8 mouse cellular contexts compared by ENCODE assay signal in the genomic region with DNA sequence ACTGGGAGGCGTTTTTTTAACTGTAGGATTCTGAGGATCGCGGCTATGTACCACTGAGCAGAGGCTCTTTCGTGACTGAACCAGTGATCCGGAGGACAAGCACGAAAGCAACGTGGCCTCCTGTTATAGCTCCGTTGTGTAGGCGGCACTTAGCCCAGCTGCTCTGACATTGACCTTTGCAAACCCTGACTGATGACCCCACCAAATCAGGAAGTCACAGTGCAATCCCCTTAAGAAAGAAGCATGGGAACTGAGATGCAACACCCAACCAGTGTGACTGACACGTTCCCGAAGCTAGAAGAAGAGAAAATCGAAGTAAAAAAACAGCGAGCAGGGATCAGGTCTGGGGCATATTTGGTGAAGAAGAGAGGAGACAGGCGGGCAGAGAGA. TPM values are rescaled to one million over a fixed set of nuclear protein-coding genes. Genes with fewer than 3 reads are reported as not detected.
A peak's percentile ranks its signal among the peaks of the same experiment; 100 is the strongest.
DNase-seq lines count a peak whose midpoint lies in the region; ATAC-seq and TF ChIP-seq lines count a peak whose summit lies in the region.
"Had no signal": no experiment of that assay in that cellular context is flagged by ENCODE, and none has a peak within 500 bp of the region (broad histone marks: within the 10 kb centered on the region; RNA-seq: fewer than 3 reads in every experiment).

No protein-coding gene starts in this region.

- no peaks in the 10 kb centered on the region for H3K79me2 ChIP-seq in C2C12 (ENCODE audit: control insufficient read depth, insufficient read depth)

- H3K4me1 ChIP-seq in hindbrain, embryonic 13.5 days (replicated peaks) = peaks cover 8% of the 10 kb centered on the region
- H3K4me1 ChIP-seq in lung, embryonic 16.5 days (replicated peaks; ENCODE audit: control insufficient read depth, insufficient read depth, low read length) = no peaks in the 10 kb centered on the region
- H3K4me1 ChIP-seq in stomach, embryonic 14.5 days (ENCODE audit: control insufficient read depth, insufficient read depth, low read length) = 0 out of 2 replicates have a peak, but pooled peaks cover 2% of the 10 kb centered on the region

- no peak for TF ChIP-seq CTCF in C2C12 (IDR thresholded peaks at IDR 0.05; ENCODE audit: control insufficient read depth, insufficient read depth, insufficient read length)

- H3K9me3 ChIP-seq in hindbrain, embryonic 13.5 days = no peaks in the 10 kb centered on the region
- H3K9me3 ChIP-seq in lung, embryonic 16.5 days (ENCODE audit: control insufficient read depth, low read length) = no peaks in the 10 kb centered on the region
- H3K9me3 ChIP-seq in stomach, embryonic 14.5 days (ENCODE audit: control insufficient read depth, low read depth, low read length) = no peaks in the 10 kb centered on the region

- H3K9ac ChIP-seq in hindbrain, embryonic 13.5 days = no peak overlapping the region
- no peak overlapping the region for H3K9ac ChIP-seq in lung, embryonic 16.5 days (ENCODE audit: low read length)
- no peak overlapping the region for H3K9ac ChIP-seq in stomach, embryonic 14.5 days (replicated peaks; ENCODE audit: low read depth, low read length)

- ATAC-seq in hindbrain, embryonic 13.5 days (ENCODE audit: low FRiP score) = no peak
- no peak for ATAC-seq in lung, embryonic 16.5 days (ENCODE audit: low read depth)
- ATAC-seq in stomach, embryonic 14.5 days (ENCODE audit: insufficient number of reproducible peaks, insufficient read depth, low FRiP score, low read depth) = no peak; the same call in 1 of the 2 replicates
- no peak for ATAC-seq in erythroblast, adult 5-6 weeks (replicated peaks; ENCODE audit: low FRiP score, poor library complexity, severe bottlenecking)

- peak overlapping the region; percentile 59 for H3ac ChIP-seq in C2C12 (ENCODE audit: control insufficient read depth, insufficient read length, low read depth)

- H3K79me3 ChIP-seq in C2C12 (ENCODE audit: low read depth) = no peaks in the 10 kb centered on the region

- H3K4me3 ChIP-seq in C2C12 (ENCODE audit: insufficient read depth, poor library complexity, severe bottlenecking) = no peak overlapping the region
- 0 out of 2 replicates have a peak overlapping the region, but pooled peaks have one; percentile 3 for H3K4me3 ChIP-seq in hindbrain, embryonic 13.5 days
- peak overlapping the region; percentile 23; the same call in 1 of the 2 replicates for H3K4me3 ChIP-seq in lung, embryonic 16.5 days (ENCODE audit: low read length)
- H3K4me3 ChIP-seq in stomach, embryonic 14.5 days (ENCODE audit: low read depth, low read length) = no peak overlapping the region

- no peaks in the 10 kb centered on the region for H3K27me3 ChIP-seq in C2C12 (ENCODE audit: control insufficient read depth, insufficient read depth, insufficient read length)
- H3K27me3 ChIP-seq in hindbrain, embryonic 13.5 days = no peaks in the 10 kb centered on the region
- H3K27me3 ChIP-seq in lung, embryonic 16.5 days (ENCODE audit: control insufficient read depth, insufficient read depth, low read depth, low read length) = no peaks in the 10 kb centered on the region
- no peaks in the 10 kb centered on the region for H3K27me3 ChIP-seq in stomach, embryonic 14.5 days (ENCODE audit: control insufficient read depth, insufficient read depth, low read length)

- WGBS in hindbrain, embryonic 13.5 days = 51% methylated on average over 14 of the region's 14 CpGs
- WGBS in lung, embryonic 16.5 days = 50% methylated on average over 14 of the region's 14 CpGs
- 51% methylated on average over 14 of the region's 14 CpGs for WGBS in stomach, embryonic 14.5 days

- DNase-seq in adrenal gland, postnatal 14 days = peak; percentile 24
- DNase-seq in gastrocnemius, postnatal 10 days = no peak

- peak overlapping the region; percentile 43 for H3K4me2 ChIP-seq in hindbrain, embryonic 13.5 days
- peak overlapping the region; percentile 44 for H3K4me2 ChIP-seq in lung, embryonic 16.5 days (ENCODE audit: low read depth, low read length)
- H3K4me2 ChIP-seq in stomach, embryonic 14.5 days (replicated peaks; ENCODE audit: low read depth, low read length) = peak overlapping the region; percentile 33

- no peak overlapping the region; the same call in 1 of the 2 replicates for H3K27ac ChIP-seq in hindbrain, embryonic 13.5 days
- H3K27ac ChIP-seq in lung, embryonic 16.5 days (ENCODE audit: low read length) = no peak overlapping the region
- H3K27ac ChIP-seq in stomach, embryonic 14.5 days (ENCODE audit: low read length) = no peak overlapping the region

- no peaks in the 10 kb centered on the region for H3K36me3 ChIP-seq in C2C12 (ENCODE audit: control insufficient read depth, insufficient read depth)
- H3K36me3 ChIP-seq in hindbrain, embryonic 13.5 days = no peaks in the 10 kb centered on the region
- H3K36me3 ChIP-seq in lung, embryonic 16.5 days (ENCODE audit: control insufficient read depth, insufficient read depth, low read length) = no peaks in the 10 kb centered on the region
- no peaks in the 10 kb centered on the region for H3K36me3 ChIP-seq in stomach, embryonic 14.5 days (ENCODE audit: control insufficient read depth, insufficient read depth, low read length)

TF ChIP-seq in C2C12, 6 proteins besides CTCF, POLR2A, EP300 and RAD21:
- TF ChIP-seq MYOD1 (IDR thresholded peaks at IDR 0.05; ENCODE audit: control insufficient read depth, insufficient read length, low read depth) = no peak
- TF ChIP-seq MYOG (IDR thresholded peaks at IDR 0.05; ENCODE audit: control insufficient read depth, extremely low read depth, insufficient read length) = no peak
- no peak for TF ChIP-seq CEBPB (IDR thresholded peaks at IDR 0.05; ENCODE audit: low read depth)
- no peak for TF ChIP-seq USF1 (IDR thresholded peaks at IDR 0.05; ENCODE audit: low read depth)
- no peak for TF ChIP-seq FOSL1 (IDR thresholded peaks at IDR 0.05; ENCODE audit: insufficient read depth, low read length, poor library complexity, severe bottlenecking)
- no peak for TF ChIP-seq MAX (IDR thresholded peaks at IDR 0.05)

RNA-seq across cellular contexts. Expression of a gene that starts 6.6 kb away (rescaled TPM):
- not detected for polyA plus RNA-seq in C2C12 (2012; fragmentation: generic; extraction: Trizol)
- total RNA-seq in adrenal gland, postnatal 14 days (2021) = not detected in 2 replicates
- not detected in 2 replicates for polyA plus RNA-seq in hindbrain, embryonic 13.5 days (2015; fragmentation: Nextera tagmentation; extraction: Ambion mirVana)
- not detected in 2 replicates for polyA plus RNA-seq in lung, embryonic 16.5 days (2015; fragmentation: Nextera tagmentation; extraction: Ambion mirVana)
- not detected in 2 replicates for polyA plus RNA-seq in stomach, embryonic 14.5 days (2014; fragmentation: Nextera tagmentation; extraction: Ambion mirVana)
- total RNA-seq in gastrocnemius, postnatal 10 days (2021) = not detected
- total RNA-seq in erythroblast, adult 5-6 weeks (2015; ENCODE audit: low replicate concordance) = not detected in 2 replicates
- 1.3 TPM in 1 of 2 replicates, not detected in the other for total RNA-seq in erythroblast, adult 5-6 weeks (2017; ENCODE audit: low replicate concordance)

RNA-seq across cellular contexts. Expression of a gene that starts 9.6 kb away (rescaled TPM):
- not detected for polyA plus RNA-seq in C2C12 (2012; fragmentation: generic; extraction: Trizol)
- total RNA-seq in adrenal gland, postnatal 14 days (2021) = not detected in 2 replicates
- not detected in 2 replicates for polyA plus RNA-seq in hindbrain, embryonic 13.5 days (2015; fragmentation: Nextera tagmentation; extraction: Ambion mirVana)
- polyA plus RNA-seq in lung, embryonic 16.5 days (2015; fragmentation: Nextera tagmentation; extraction: Ambion mirVana) = not detected in 2 replicates
- polyA plus RNA-seq in stomach, embryonic 14.5 days (2014; fragmentation: Nextera tagmentation; extraction: Ambion mirVana) = not detected in 2 replicates
- total RNA-seq in gastrocnemius, postnatal 10 days (2021) = not detected
- total RNA-seq in erythroblast, adult 5-6 weeks (2015; ENCODE audit: low replicate concordance) = not detected in 2 replicates
- total RNA-seq in erythroblast, adult 5-6 weeks (2017; ENCODE audit: low replicate concordance) = not detected in 2 replicates

RNA-seq across cellular contexts. Expression of a gene that starts 10.2 kb away (rescaled TPM):
- polyA plus RNA-seq in C2C12 (2012; fragmentation: generic; extraction: Trizol) = not detected
- total RNA-seq in adrenal gland, postnatal 14 days (2021) = not detected in 2 replicates
- polyA plus RNA-seq in hindbrain, embryonic 13.5 days (2015; fragmentation: Nextera tagmentation; extraction: Ambion mirVana) = 0.70 and 0.78 TPM in 2 replicates
- 0.15 and 0.21 TPM in 2 replicates for polyA plus RNA-seq in lung, embryonic 16.5 days (2015; fragmentation: Nextera tagmentation; extraction: Ambion mirVana)
- polyA plus RNA-seq in stomach, embryonic 14.5 days (2014; fragmentation: Nextera tagmentation; extraction: Ambion mirVana) = 0.29 TPM in 1 of 2 replicates, not detected in the other
- not detected for total RNA-seq in gastrocnemius, postnatal 10 days (2021)
- 1.7 TPM in 1 of 2 replicates, not detected in the other for total RNA-seq in erythroblast, adult 5-6 weeks (2015; ENCODE audit: low replicate concordance)
- not detected in 2 replicates for total RNA-seq in erythroblast, adult 5-6 weeks (2017; ENCODE audit: low replicate concordance)

RNA-seq across cellular contexts. Expression of a gene that starts 30.7 kb away (rescaled TPM):
- polyA plus RNA-seq in C2C12 (2012; fragmentation: generic; extraction: Trizol) = not detected
- not detected in 2 replicates for total RNA-seq in adrenal gland, postnatal 14 days (2021)
- polyA plus RNA-seq in hindbrain, embryonic 13.5 days (2015; fragmentation: Nextera tagmentation; extraction: Ambion mirVana) = 0.34 TPM in 1 of 2 replicates, not detected in the other
- not detected in 2 replicates for polyA plus RNA-seq in lung, embryonic 16.5 days (2015; fragmentation: Nextera tagmentation; extraction: Ambion mirVana)
- polyA plus RNA-seq in stomach, embryonic 14.5 days (2014; fragmentation: Nextera tagmentation; extraction: Ambion mirVana) = 0.71 TPM in 1 of 2 replicates, not detected in the other
- not detected for total RNA-seq in gastrocnemius, postnatal 10 days (2021)
- total RNA-seq in erythroblast, adult 5-6 weeks (2015; ENCODE audit: low replicate concordance) = not detected in 2 replicates
- not detected in 2 replicates for total RNA-seq in erythroblast, adult 5-6 weeks (2017; ENCODE audit: low replicate concordance)
- polyA plus RNA-seq: cortical plate, adult 2 months had no signal

RNA-seq across cellular contexts. Expression of a gene that starts 39.3 kb away (rescaled TPM):
- not detected for polyA plus RNA-seq in C2C12 (2012; fragmentation: generic; extraction: Trizol)
- total RNA-seq in adrenal gland, postnatal 14 days (2021) = not detected in 2 replicates
- not detected in 2 replicates for polyA plus RNA-seq in hindbrain, embryonic 13.5 days (2015; fragmentation: Nextera tagmentation; extraction: Ambion mirVana)
- polyA plus RNA-seq in lung, embryonic 16.5 days (2015; fragmentation: Nextera tagmentation; extraction: Ambion mirVana) = not detected in 2 replicates
- not detected in 2 replicates for polyA plus RNA-seq in stomach, embryonic 14.5 days (2014; fragmentation: Nextera tagmentation; extraction: Ambion mirVana)
- total RNA-seq in gastrocnemius, postnatal 10 days (2021) = not detected
- total RNA-seq in erythroblast, adult 5-6 weeks (2015; ENCODE audit: low replicate concordance) = not detected in 2 replicates
- not detected in 2 replicates for total RNA-seq in erythroblast, adult 5-6 weeks (2017; ENCODE audit: low replicate concordance)
- polyA plus RNA-seq: cortical plate, adult 2 months had no signal

Comparison
In these comparisons a context has a peak if more than half of its experiments do, and no peak if none do; other contexts are left out.
1. H3K4me3 ChIP-seq: peak in hindbrain, embryonic 13.5 days (single experiment) and lung, embryonic 16.5 days (single experiment); none in C2C12 (single experiment) and stomach, embryonic 14.5 days (single experiment).
2. Peak in every context shown above with its lines, with median percentiles within 50 percentile points of each other: H3K4me2 ChIP-seq.